Mouse (Mus musculus) stomach, postnatal 0 days (tissue): ENCODE results near the gene Sfta2.

Experiments used
- CTCF ChIP-seq: IDR thresholded peaks from 2 replicates; pipeline ENCODE4 v1.5.1; 2016; ENCODE audit warnings: antibody characterized with exemption, low read depth, mild to moderate bottlenecking, moderate library complexity
- EP300 ChIP-seq: optimal IDR thresholded peaks from 2 replicates; pipeline ENCODE3; 2016; ENCODE audit warnings: antibody characterized with exemption

DNA sequence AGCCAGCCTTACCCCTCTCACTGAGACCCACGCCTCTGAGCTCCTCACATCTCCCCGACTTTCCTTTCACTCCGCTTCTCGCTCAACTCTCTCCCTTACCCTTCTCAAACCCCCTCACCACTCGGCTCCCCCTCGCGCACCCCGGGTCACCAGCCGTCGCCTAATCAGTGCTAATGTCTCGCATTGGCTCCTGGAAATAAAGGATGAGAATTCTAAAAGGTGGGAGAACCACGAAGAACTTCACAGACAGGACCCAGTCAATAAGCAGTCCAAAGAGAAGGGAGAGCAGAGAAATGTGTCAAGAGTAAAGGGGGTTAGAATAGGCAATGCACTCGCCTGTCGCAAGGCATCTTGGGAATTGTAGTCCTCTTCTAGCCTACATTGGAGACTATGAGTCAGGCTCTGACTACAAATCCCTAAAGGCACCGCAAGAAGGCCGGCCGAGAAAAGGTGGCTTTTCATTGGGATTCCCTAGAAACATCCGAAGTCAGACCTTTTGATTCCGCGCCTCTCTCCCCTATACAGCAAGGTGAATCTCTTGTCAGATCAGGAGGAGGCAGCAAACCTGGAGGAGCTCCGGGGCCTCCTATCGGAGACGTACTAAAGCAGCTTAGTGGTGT is 72.2 kb downstream of the Sfta2 start, which contains the start of gene Gtf2h4:
- TF ChIP-seq CTCF (peak; percentile 28), EP300 (no peak)
